Mouse (Mus musculus): ENCODE measurements around the gene Atp5f1.
"Not testable (repeated sequence)": the region's sequence is repeated elsewhere in the genome, so short reads cannot be mapped to it uniquely, and the experiment has no call there.

Atp5f1 gene

GRCm38 (mm10) chr3:105932240-105933071 lies 27.4 kb downstream of the Atp5f1 start, which contains the start of gene I830077J02Rik:
Gene I830077J02Rik (minus strand): TSS chr3:105932664.
- DNase-seq (ENCODE audit: extremely low read depth, insufficient read length, low spot score) = no peak

GRCm38 (mm10) chr3:105931095-105931494 lies 28.8 kb downstream of the Atp5f1 start:
- DNase-seq (ENCODE audit: extremely low read depth, insufficient read length, low spot score) = no peak

- no peak for DNase-seq (ENCODE audit: extremely low read depth, insufficient read length, low spot score)
Observed at GRCm38 (mm10) chr3:105929821-105930220, 30.1 kb downstream of the Atp5f1 start.

- DNase-seq (ENCODE audit: extremely low read depth, insufficient read length, low spot score) = no peak
Observed at GRCm38 (mm10) chr3:105928781-105929180, 31.1 kb downstream of the Atp5f1 start.

GRCm38 (mm10) chr3:105928195-105928569 lies 31.7 kb downstream of the Atp5f1 start:
- no peak for DNase-seq (ENCODE audit: extremely low read depth, insufficient read length, low spot score)

GRCm38 (mm10) chr3:105927561-105928194 lies 32.2 kb downstream of the Atp5f1 start:
- no peak for DNase-seq (ENCODE audit: extremely low read depth, insufficient read length, low spot score)

- DNase-seq (ENCODE audit: extremely low read depth, insufficient read length, low spot score) = no peak
Observed at GRCm38 (mm10) chr3:105924616-105925015, 35.3 kb downstream of the Atp5f1 start.

- DNase-seq (ENCODE audit: extremely low read depth, insufficient read length, low spot score) = no peak
Observed at GRCm38 (mm10) chr3:105921959-105922358, 37.9 kb downstream of the Atp5f1 start.

GRCm38 (mm10) chr3:105920743-105921142 lies 39.2 kb downstream of the Atp5f1 start:
- not testable (repeated sequence) for DNase-seq (ENCODE audit: extremely low read depth, insufficient read length, low spot score)

GRCm38 (mm10) chr3:105918355-105918745 lies 41.5 kb downstream of the Atp5f1 start:
- DNase-seq (ENCODE audit: extremely low read depth, insufficient read length, low spot score) = no peak

GRCm38 (mm10) chr3:105917656-105918354 lies 42.1 kb downstream of the Atp5f1 start:
- no peak for DNase-seq (ENCODE audit: extremely low read depth, insufficient read length, low spot score)

GRCm38 (mm10) chr3:105916455-105916854 lies 43.4 kb downstream of the Atp5f1 start:
- DNase-seq (ENCODE audit: extremely low read depth, insufficient read length, low spot score) = not testable (repeated sequence)

GRCm38 (mm10) chr3:105915281-105915680 lies 44.6 kb downstream of the Atp5f1 start:
- DNase-seq (ENCODE audit: extremely low read depth, insufficient read length, low spot score) = no peak

GRCm38 (mm10) chr3:105913839-105914681 lies 45.8 kb downstream of the Atp5f1 start:
- DNase-seq (ENCODE audit: extremely low read depth, insufficient read length, low spot score) = no peak

GRCm38 (mm10) chr3:105912097-105912880 lies 47.6 kb downstream of the Atp5f1 start:
- DNase-seq (ENCODE audit: extremely low read depth, insufficient read length, low spot score) = no peak

- DNase-seq (ENCODE audit: extremely low read depth, insufficient read length, low spot score) = no peak
Observed at GRCm38 (mm10) chr3:105910519-105911190, 49.2 kb downstream of the Atp5f1 start.

GRCm38 (mm10) chr3:105908976-105909375 lies 50.9 kb downstream of the Atp5f1 start:
- DNase-seq (ENCODE audit: extremely low read depth, insufficient read length, low spot score) = no peak

GRCm38 (mm10) chr3:105907956-105908655 lies 51.8 kb downstream of the Atp5f1 start:
- no peak for DNase-seq (ENCODE audit: extremely low read depth, insufficient read length, low spot score)

GRCm38 (mm10) chr3:105904721-105905120 lies 55.2 kb downstream of the Atp5f1 start:
- DNase-seq (ENCODE audit: extremely low read depth, insufficient read length, low spot score) = no peak

Measured in 3134 (cell line).